Mouse (Mus musculus) brain, embryonic 18.5 days (tissue): ENCODE measurements around the gene Tor1aip1.

Source experiments
- DNase-seq: peaks from one replicate; pipeline ENCODE4 v3.0.0-alpha.2; 2012; ENCODE audit warnings: low read depth, low spot score

The Tor1aip1 gene

GRCm38 (mm10) chr1:156033921-156034320, 2.4 kb downstream of the Tor1aip1 start:
- DNase-seq = no peak

GRCm38 (mm10) chr1:156028340-156028975, 7.8 kb downstream of the Tor1aip1 start:
- no peak for DNase-seq

GRCm38 (mm10) chr1:156027849-156028248, 8.4 kb downstream of the Tor1aip1 start:
- no peak for DNase-seq

DNA sequence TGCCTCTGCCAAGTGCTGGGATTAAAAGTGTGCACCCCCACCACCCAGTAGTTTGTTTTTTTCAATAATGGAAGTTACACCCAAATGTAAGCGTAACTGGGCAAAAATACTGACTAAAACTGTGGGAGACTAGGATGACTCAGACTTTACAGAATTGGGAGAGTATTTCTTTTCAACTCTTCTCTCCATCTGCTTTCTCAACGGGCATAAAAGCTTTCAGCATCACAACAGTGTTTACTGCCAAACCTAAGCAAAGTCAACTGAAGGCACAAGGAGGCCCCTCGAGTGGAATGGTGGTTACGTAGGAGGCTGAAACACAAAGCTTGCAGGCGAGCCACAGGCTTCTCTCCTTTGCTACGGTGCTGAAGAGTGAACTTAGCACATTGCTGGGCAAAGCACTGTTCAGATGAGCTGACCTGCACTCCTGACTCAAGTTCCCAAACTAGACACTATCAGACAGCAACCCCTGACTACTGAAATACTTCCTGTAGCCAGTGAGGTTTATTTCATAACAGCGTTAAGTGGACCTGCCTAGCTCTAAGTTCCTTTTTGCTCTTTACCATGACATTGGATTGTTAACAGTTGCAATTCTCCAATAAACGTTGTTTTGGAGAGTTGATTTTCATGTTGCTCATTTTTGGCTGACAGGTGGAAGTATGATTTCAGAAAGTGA, 11.3 kb downstream of the Tor1aip1 start:
- DNase-seq = no peak

- DNase-seq = no peak
Measured at GRCm38 (mm10) chr1:156020402-156020801, 15.9 kb downstream of the Tor1aip1 start.

GRCm38 (mm10) chr1:156019800-156020199, 16.5 kb downstream of the Tor1aip1 start:
- no peak for DNase-seq

- DNase-seq = no peak
Measured at GRCm38 (mm10) chr1:156009003-156009402, 27.3 kb downstream of the Tor1aip1 start.

- no peak for DNase-seq
Measured at GRCm38 (mm10) chr1:156005906-156006305, 30.4 kb downstream of the Tor1aip1 start.

DNA sequence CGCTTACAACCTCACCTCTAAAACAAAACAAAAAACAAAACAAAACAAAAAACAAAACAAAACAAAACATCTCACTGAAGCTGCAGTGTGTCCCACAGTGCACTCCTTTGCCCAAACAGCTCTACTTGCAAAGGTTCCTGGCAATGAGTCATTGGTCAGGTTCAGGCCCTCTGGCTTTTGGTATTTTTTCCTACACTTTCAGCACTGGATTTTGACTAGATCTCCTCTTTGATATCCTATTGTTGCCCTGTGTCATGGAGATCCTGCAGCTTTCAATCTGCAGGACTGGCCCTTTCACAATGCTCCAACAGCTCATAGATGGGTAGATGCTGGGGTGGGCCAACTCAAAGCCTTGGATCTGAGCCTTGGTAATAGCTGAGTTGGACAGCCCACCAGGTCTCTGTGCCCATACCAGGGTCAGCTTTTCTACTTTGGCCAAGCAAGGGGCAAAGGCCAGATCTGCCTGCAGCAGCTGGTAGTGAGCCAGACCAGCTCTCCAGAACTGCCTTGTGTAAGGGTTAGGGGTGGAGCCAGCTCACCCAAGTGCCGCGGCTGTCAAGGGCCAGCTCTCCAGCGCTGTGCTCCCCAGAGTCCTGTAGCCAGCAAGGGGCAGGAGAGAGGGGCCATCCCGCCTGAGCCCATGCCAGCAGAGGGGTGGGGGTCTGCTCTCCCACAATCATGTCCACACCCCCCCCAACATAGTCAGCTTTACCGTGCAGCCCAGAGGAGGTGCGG, 32.9 kb downstream of the Tor1aip1 start:
- no peak for DNase-seq

DNA sequence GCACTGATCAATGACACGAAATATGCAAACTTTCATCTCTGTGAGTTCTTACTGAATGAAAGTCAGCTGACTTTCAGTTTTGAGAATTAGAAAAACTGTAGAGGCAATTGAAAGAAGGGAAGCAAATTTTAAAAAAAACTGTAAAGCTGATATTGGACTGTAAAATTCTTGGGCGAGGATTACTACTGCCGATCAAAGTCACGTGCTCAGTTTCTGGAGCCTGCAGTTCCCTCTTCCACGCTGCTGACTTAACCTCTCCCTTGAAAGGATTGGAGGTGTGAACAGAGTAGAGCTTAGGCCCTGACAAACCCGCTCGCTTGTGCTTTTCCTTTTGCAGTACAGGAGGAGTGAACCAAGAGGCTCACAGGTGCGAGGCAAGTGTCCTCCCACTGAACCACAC, 33.9 kb downstream of the Tor1aip1 start:
- DNase-seq = no peak

GRCm38 (mm10) chr1:155995612-155996011, 40.7 kb downstream of the Tor1aip1 start:
- no peak for DNase-seq

- DNase-seq = no peak
Measured at GRCm38 (mm10) chr1:155994524-155994923, 41.8 kb downstream of the Tor1aip1 start.

GRCm38 (mm10) chr1:155990391-155990790, 45.9 kb downstream of the Tor1aip1 start:
- DNase-seq = no peak

DNA sequence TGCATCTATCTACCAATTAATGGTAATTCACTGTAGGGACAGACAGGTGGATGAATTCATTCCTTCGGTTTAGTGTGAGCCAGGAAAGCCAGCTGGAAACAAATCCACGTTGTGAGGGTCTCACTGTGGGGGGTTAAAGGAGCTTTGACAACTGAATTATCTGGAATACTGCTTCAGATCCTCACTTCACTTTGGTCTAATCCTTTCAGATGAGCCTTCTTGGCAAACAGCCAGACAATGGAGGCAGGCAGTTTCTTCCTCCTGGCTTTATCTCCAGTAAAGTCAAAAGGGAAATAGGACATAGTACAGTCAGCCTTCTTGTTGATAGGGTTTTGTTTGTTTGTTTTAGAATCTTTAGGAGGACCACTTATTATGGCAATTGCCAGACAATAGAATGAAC, 46.9 kb downstream of the Tor1aip1 start:
- no peak for DNase-seq

- no peak for DNase-seq
Measured at GRCm38 (mm10) chr1:155987625-155988024, 48.7 kb downstream of the Tor1aip1 start.

DNA sequence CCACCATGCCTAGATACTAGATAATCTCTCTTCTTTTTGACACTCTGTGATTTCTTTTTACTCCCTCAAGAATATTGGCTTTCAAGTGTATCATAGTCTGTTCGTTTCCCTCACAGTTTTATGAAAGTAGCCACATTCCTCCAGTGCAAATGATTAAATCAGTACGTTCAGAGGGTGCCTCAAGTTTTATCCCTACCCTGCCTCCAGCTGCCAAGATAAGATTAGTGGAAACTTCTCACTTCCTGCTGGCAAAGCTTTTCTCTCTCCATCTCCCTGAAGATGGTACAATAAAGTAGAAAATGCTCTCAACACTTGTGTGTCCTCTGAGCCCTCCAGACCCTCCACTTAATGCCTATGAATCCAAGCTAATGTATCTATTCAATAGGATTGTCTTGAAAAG, 61.3 kb downstream of the Tor1aip1 start:
- no peak for DNase-seq

DNA sequence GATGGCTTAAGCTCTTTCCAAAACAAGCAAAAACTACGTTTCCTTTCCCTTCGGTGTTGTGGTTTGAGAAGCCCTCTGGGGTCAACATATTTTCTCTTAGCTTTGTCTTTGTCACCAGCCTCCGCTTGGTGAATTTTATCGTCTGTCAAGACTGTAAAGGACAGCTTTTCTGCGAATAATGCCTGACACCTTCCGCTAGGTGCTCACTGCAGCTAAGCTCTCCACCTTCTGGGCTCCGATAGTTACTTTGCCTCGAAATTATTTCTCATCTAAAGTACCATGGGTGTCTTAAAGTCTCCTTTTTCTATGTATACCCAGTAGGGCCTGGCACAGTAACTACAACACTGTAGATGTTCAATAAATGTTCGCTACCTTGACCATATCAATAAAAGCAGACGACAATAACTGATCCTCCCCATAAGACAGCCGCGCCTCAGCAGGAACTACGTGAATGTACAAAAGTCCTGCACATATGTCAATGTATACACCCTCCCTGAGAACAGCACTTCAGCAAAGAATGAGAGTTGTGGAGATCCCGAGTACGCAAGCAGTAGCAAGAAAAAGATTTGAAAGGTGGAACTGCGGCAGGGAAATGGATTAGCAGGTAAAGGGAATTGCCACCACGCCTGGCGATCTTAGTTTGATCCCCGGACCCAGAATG, 62.4 kb downstream of the Tor1aip1 start:
- DNase-seq = no peak

DNA sequence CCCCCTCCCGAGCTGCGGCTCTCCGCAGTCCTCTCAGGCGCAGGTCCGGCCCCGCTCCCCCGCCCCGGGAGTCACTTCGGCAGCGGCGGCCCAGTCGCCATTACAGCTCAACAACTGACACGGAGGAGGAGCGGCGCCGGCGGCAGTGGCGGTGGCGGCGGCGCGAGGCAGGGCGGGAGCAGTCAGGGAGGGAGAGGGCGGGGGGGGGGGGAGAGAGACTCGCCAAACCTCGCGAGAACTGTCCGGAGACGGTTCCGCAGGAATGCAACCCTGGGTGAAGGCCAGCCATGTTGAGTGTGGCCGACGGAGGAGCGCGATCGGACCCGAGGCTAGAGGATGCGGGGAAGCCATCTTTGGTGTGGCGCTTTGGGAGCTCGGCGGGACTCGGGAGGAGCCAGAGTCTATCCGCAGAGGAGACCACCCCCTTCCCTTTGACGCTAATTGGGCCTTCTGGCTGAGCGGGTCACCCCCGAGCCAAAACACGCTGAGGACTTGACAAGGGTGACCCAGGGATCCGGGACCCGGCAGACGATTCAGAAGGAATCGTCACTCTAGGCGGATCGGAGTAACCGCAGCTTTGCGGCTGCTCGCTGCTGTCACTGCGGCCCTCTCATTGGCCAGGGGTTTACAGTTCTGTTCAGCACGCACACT, 63.1 kb downstream of the Tor1aip1 start, which contains the start of gene Cep350:
Cep350 (minus strand) TSS at position 188 of the 651 bp plus-strand sequence.
- peak; percentile 95 for DNase-seq

- no peak for DNase-seq
Measured at GRCm38 (mm10) chr1:155972146-155973067, 63.9 kb downstream of the Tor1aip1 start.
